Mouse (Mus musculus): ENCODE data around the gene Snrnp40. TPM values are rescaled to one million over a fixed set of nuclear protein-coding genes. Genes with fewer than 3 reads are reported as not detected.

Snrnp40 gene
- polyA plus RNA-seq, 1 experiment = 33.7 TPM

- DNase-seq (ENCODE audit: extremely low spot score in 1 of 2, low spot score in 1 of 2) = no peak
These were observed 17.6 kb downstream of the Snrnp40 start for GRCm38 (mm10) chr4:130377500-130377899.

- DNase-seq (ENCODE audit: extremely low spot score in 1 of 2, low spot score in 1 of 2) = peak in 1 of 2 experiments; percentile 27
These were observed 19.2 kb downstream of the Snrnp40 start for GRCm38 (mm10) chr4:130379181-130379580.

GRCm38 (mm10) chr4:130380418-130380817 lies 20.5 kb downstream of the Snrnp40 start:
- no peak for DNase-seq (ENCODE audit: extremely low spot score in 1 of 2, low spot score in 1 of 2)

- DNase-seq (ENCODE audit: extremely low spot score in 1 of 2, low spot score in 1 of 2) = no peak
These were observed 27.3 kb downstream of the Snrnp40 start for GRCm38 (mm10) chr4:130387256-130387655.

GRCm38 (mm10) chr4:130389496-130389895 lies 29.6 kb downstream of the Snrnp40 start:
- peak in 1 of 2 experiments; percentile 51 for DNase-seq (ENCODE audit: extremely low spot score in 1 of 2, low spot score in 1 of 2)

- DNase-seq (ENCODE audit: extremely low spot score in 1 of 2, low spot score in 1 of 2) = no peak
These were observed 30.0 kb downstream of the Snrnp40 start for GRCm38 (mm10) chr4:130389927-130390326.

- DNase-seq (ENCODE audit: extremely low spot score in 1 of 2, low spot score in 1 of 2) = no peak
These were observed 31.3 kb downstream of the Snrnp40 start for GRCm38 (mm10) chr4:130391265-130391664.

Other genes starting within 250 kb of the Snrnp40 start
- gene Hcrtr1, start 220.8 kb upstream of the Snrnp40 start, polyA plus RNA-seq (2012; rRNA removed) = 2.8 and 3.9 TPM in 2 replicates
- 12.1 and 14.4 TPM in 2 replicates for gene Tinagl1, start 185.0 kb upstream of the Snrnp40 start, polyA plus RNA-seq (2012; rRNA removed)
- not detected in 2 replicates for gene Gm853, start 137.7 kb upstream of the Snrnp40 start, polyA plus RNA-seq (2012; rRNA removed)
- gene Serinc2, start 80.9 kb upstream of the Snrnp40 start, polyA plus RNA-seq (2012; rRNA removed) = 6.9 and 8.4 TPM in 2 replicates
- 248 and 255 TPM in 2 replicates for gene Fabp3, start 51.5 kb upstream of the Snrnp40 start, polyA plus RNA-seq (2012; rRNA removed)
- 1.2 and 2.3 TPM in 2 replicates for gene Gm10570, start 51.5 kb upstream of the Snrnp40 start, polyA plus RNA-seq (2012; rRNA removed)
- gene Zcchc17, start 189 bp upstream of the Snrnp40 start, polyA plus RNA-seq (2012; rRNA removed) = 68.0 and 80.2 TPM in 2 replicates
- 31.9 and 34.2 TPM in 2 replicates for gene Nkain1, start 214.0 kb downstream of the Snrnp40 start, polyA plus RNA-seq (2012; rRNA removed)